Mouse (Mus musculus): ENCODE measurements at regions not wholly inside any gene's neighbourhood (a gene's known extent, or its start where the extent isn't known, plus 50 kb on each side); places are given as distances from the start of the nearest gene placed in this dataset.

DNA sequence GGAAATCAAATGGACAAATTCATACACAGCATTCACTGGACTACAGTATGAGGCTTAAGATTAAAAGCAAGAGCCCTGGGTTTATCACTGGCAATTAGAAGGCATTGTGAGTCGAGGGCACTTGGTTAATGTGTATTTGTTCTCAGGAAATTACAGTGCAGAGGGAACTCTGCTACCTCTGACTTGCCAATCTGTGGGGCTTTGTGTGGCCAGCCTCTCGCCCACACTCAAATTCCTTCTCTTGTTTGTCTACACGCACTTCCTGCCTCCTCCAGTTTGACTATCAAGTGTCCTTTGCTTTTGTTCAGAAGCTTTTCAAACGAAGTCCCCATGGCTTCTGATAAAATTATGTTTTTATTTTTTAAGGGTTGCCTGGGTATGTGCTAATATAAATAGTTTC lies 985.6 kb downstream of the Fam19a2 start:
- no peak for TF ChIP-seq EP300 (IDR thresholded peaks at IDR 0.05)
- TF ChIP-seq CTCF (IDR thresholded peaks at IDR 0.05) = no peak
